Mouse (Mus musculus): ENCODE results near the gene Lrmda. TPM values are rescaled to one million over a fixed set of nuclear protein-coding genes. Genes with fewer than 3 reads are reported as not detected.

Lrmda gene
- polyA plus RNA-seq, 1 experiment from 2014 or later, result 0.95 TPM

DNA sequence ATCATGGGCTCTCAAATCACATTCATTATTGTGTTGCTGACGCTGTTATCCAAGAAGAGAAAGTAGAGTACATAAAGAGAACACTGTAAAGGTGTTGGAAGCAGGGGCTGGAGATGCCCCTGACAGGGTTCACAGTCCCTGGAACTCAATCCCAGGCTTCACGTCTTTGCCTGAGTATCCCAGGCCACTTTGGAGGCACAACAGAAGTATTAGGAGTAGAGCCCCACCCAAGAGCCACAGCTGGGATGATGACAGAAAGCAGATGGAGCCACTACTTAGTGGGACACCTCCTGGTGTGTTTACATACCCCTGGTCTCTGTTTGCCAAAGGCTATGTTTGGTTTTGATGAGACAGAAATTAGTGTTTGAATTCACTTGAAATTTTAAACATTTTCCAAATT lies 899.4 kb downstream of the Lrmda start:
- 49% methylated on average over 2 of the region's 2 CpGs for WGBS
- no peak overlapping the region for H3K4me3 ChIP-seq (ENCODE audit: control insufficient read depth in 1 of 2, insufficient read depth in 1 of 2, low read depth in 1 of 2, low read length in 2 of 2)

DNA sequence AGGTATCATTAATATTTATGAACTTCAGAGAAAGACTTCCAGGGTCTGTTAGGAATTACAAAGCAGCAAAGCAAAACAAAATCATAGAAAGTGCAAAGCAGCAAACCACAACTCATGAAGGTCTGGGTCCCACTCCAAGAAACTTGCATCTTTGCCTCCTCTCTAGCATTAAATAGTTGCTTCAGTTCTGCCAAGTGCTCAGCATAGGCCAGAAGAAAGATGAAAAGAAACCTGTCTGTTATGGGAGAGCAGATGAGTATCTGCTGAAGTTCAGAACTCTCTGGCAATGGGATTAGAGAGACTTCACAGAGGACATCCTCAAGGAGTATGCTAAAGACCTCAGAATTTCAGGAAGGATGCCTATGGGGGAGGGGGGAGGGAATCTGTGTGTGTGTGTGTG lies 901.6 kb downstream of the Lrmda start:
- no peak overlapping the region for H3K9ac ChIP-seq (ENCODE audit: low read length)
- H3K4me1 ChIP-seq (ENCODE audit: control insufficient read depth in 2 of 2, insufficient read depth in 2 of 2, low read length in 2 of 2), result no peaks in the 10 kb centered on the region
- H3K27me3 ChIP-seq (ENCODE audit: control insufficient read depth, insufficient read depth, low read length), result no peaks in the 10 kb centered on the region
- no peak for ATAC-seq (ENCODE audit: insufficient number of reproducible peaks, insufficient read depth, low FRiP score, low read depth)
- H3K9me3 ChIP-seq (ENCODE audit: control insufficient read depth, low read length), result no peaks in the 10 kb centered on the region
- no peak overlapping the region for H3K27ac ChIP-seq (replicated peaks in 1 of 2; ENCODE audit: control insufficient read depth in 1 of 2, insufficient read depth in 1 of 2, low read depth in 2 of 2, low read length in 2 of 2)
- H3K4me2 ChIP-seq (ENCODE audit: low read length), result no peak overlapping the region
- H3K4me3 ChIP-seq (ENCODE audit: control insufficient read depth in 1 of 2, insufficient read depth in 1 of 2, low read depth in 1 of 2, low read length in 2 of 2), result no peak overlapping the region
- no peaks in the 10 kb centered on the region for H3K36me3 ChIP-seq (ENCODE audit: control insufficient read depth, insufficient read depth, low read length)

More for the DNA sequence above, 899.4 kb downstream of the Lrmda start:
- no peak overlapping the region for H3K27ac ChIP-seq (replicated peaks in 1 of 2; ENCODE audit: control insufficient read depth in 1 of 2, insufficient read depth in 1 of 2, low read depth in 2 of 2, low read length in 2 of 2)
- no peaks in the 10 kb centered on the region for H3K36me3 ChIP-seq (ENCODE audit: control insufficient read depth, insufficient read depth, low read length)
- H3K9me3 ChIP-seq (ENCODE audit: control insufficient read depth, low read length), result no peaks in the 10 kb centered on the region
- H3K9ac ChIP-seq (ENCODE audit: low read length), result no peak overlapping the region
- H3K4me2 ChIP-seq (ENCODE audit: low read length), result no peak overlapping the region
- no peaks in the 10 kb centered on the region for H3K27me3 ChIP-seq (ENCODE audit: control insufficient read depth, insufficient read depth, low read length)
- no peaks in the 10 kb centered on the region for H3K4me1 ChIP-seq (ENCODE audit: control insufficient read depth in 2 of 2, insufficient read depth in 2 of 2, low read length in 2 of 2)
- ATAC-seq (ENCODE audit: insufficient number of reproducible peaks, insufficient read depth, low FRiP score, low read depth), result no peak

- Histone ChIP-seq H3K9me3 (ENCODE audit: control insufficient read depth, low read length) (no peaks in the 10 kb centered on the region), H3K4me1 (ENCODE audit: control insufficient read depth in 2 of 2, insufficient read depth in 2 of 2, low read length in 2 of 2) (no peaks in the 10 kb centered on the region), H3K4me3 (ENCODE audit: control insufficient read depth in 1 of 2, insufficient read depth in 1 of 2, low read depth in 1 of 2, low read length in 2 of 2) (no peak overlapping the region), H3K27ac (replicated peaks in 1 of 2; ENCODE audit: control insufficient read depth in 1 of 2, insufficient read depth in 1 of 2, low read depth in 2 of 2, low read length in 2 of 2) (no peak overlapping the region), H3K9ac (ENCODE audit: low read length) (no peak overlapping the region), H3K36me3 (ENCODE audit: control insufficient read depth, insufficient read depth, low read length) (no peaks in the 10 kb centered on the region), H3K27me3 (ENCODE audit: control insufficient read depth, insufficient read depth, low read length) (no peaks in the 10 kb centered on the region), H3K4me2 (ENCODE audit: low read length) (no peak overlapping the region)
- WGBS, result 86% methylated on average over 2 of the region's 2 CpGs
- no peak for ATAC-seq (ENCODE audit: insufficient number of reproducible peaks, insufficient read depth, low FRiP score, low read depth)
Observed at GRCm38 (mm10) chr14:22921796-22922195, 902.3 kb downstream of the Lrmda start.

DNA sequence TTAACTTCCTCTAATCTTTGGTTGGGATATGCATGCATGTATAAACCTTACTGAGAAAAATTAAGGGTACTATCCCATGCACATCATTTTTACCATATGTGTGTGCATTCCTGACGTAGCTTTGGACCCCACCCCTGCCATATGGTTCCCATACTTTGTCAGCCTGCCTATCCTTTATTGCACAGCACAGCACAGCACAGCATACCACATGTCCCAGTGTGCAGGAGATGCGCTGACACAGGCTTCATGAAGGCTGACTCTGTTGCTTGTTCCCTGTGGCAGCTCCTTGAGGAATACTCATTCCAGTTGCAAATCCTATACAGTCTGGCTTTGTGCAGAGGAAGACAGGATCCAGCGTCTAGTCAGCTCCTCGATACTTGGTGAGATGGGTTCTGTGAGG lies 903.1 kb downstream of the Lrmda start:
- ATAC-seq (ENCODE audit: insufficient number of reproducible peaks, insufficient read depth, low FRiP score, low read depth), result no peak
- no peaks in the 10 kb centered on the region for H3K27me3 ChIP-seq (ENCODE audit: control insufficient read depth, insufficient read depth, low read length)
- no peak overlapping the region for H3K27ac ChIP-seq (replicated peaks in 1 of 2; ENCODE audit: control insufficient read depth in 1 of 2, insufficient read depth in 1 of 2, low read depth in 2 of 2, low read length in 2 of 2)
- H3K4me2 ChIP-seq (ENCODE audit: low read length), result no peak overlapping the region
- H3K9me3 ChIP-seq (ENCODE audit: control insufficient read depth, low read length), result no peaks in the 10 kb centered on the region
- no peaks in the 10 kb centered on the region for H3K4me1 ChIP-seq (ENCODE audit: control insufficient read depth in 2 of 2, insufficient read depth in 2 of 2, low read length in 2 of 2)
- H3K36me3 ChIP-seq (ENCODE audit: control insufficient read depth, insufficient read depth, low read length), result no peaks in the 10 kb centered on the region
- H3K4me3 ChIP-seq (ENCODE audit: control insufficient read depth in 1 of 2, insufficient read depth in 1 of 2, low read depth in 1 of 2, low read length in 2 of 2), result no peak overlapping the region
- no peak overlapping the region for H3K9ac ChIP-seq (ENCODE audit: low read length)
- WGBS, result 77% methylated on average over 4 of the region's 4 CpGs

- H3K9me3 ChIP-seq (ENCODE audit: control insufficient read depth, low read length), result no peaks in the 10 kb centered on the region
- H3K27ac ChIP-seq (replicated peaks in 1 of 2; ENCODE audit: control insufficient read depth in 1 of 2, insufficient read depth in 1 of 2, low read depth in 2 of 2, low read length in 2 of 2), result no peak overlapping the region
- no peak overlapping the region for H3K4me3 ChIP-seq (ENCODE audit: control insufficient read depth in 1 of 2, insufficient read depth in 1 of 2, low read depth in 1 of 2, low read length in 2 of 2)
- ATAC-seq (ENCODE audit: insufficient number of reproducible peaks, insufficient read depth, low FRiP score, low read depth), result no peak
- H3K4me1 ChIP-seq (ENCODE audit: control insufficient read depth in 2 of 2, insufficient read depth in 2 of 2, low read length in 2 of 2), result no peaks in the 10 kb centered on the region
- H3K36me3 ChIP-seq (ENCODE audit: control insufficient read depth, insufficient read depth, low read length), result no peaks in the 10 kb centered on the region
- 81% methylated on average over 1 of the region's 2 CpGs for WGBS
- H3K4me2 ChIP-seq (ENCODE audit: low read length), result no peak overlapping the region
- H3K27me3 ChIP-seq (ENCODE audit: control insufficient read depth, insufficient read depth, low read length), result no peaks in the 10 kb centered on the region
- no peak overlapping the region for H3K9ac ChIP-seq (ENCODE audit: low read length)
Observed at GRCm38 (mm10) chr14:22923251-22923650, 903.7 kb downstream of the Lrmda start.

- Histone ChIP-seq H3K27ac (replicated peaks in 1 of 2; ENCODE audit: control insufficient read depth in 1 of 2, insufficient read depth in 1 of 2, low read depth in 2 of 2, low read length in 2 of 2) (no peak overlapping the region), H3K4me3 (ENCODE audit: control insufficient read depth in 1 of 2, insufficient read depth in 1 of 2, low read depth in 1 of 2, low read length in 2 of 2) (no peak overlapping the region), H3K9me3 (ENCODE audit: control insufficient read depth, low read length) (no peaks in the 10 kb centered on the region), H3K4me2 (ENCODE audit: low read length) (no peak overlapping the region), H3K36me3 (ENCODE audit: control insufficient read depth, insufficient read depth, low read length) (no peaks in the 10 kb centered on the region), H3K4me1 (ENCODE audit: control insufficient read depth in 2 of 2, insufficient read depth in 2 of 2, low read length in 2 of 2) (peaks cover 0 to 3% of the 10 kb centered on the region in 2 experiments; a peak in 2 of 4 replicates), H3K27me3 (ENCODE audit: control insufficient read depth, insufficient read depth, low read length) (no peaks in the 10 kb centered on the region), H3K9ac (ENCODE audit: low read length) (no peak overlapping the region)
- ATAC-seq (ENCODE audit: insufficient number of reproducible peaks, insufficient read depth, low FRiP score, low read depth), result no peak
- 84% methylated on average over 2 of the region's 2 CpGs for WGBS
Observed at GRCm38 (mm10) chr14:22928263-22928662, 908.8 kb downstream of the Lrmda start.

- no peak for ATAC-seq (ENCODE audit: insufficient number of reproducible peaks, insufficient read depth, low FRiP score, low read depth)
- 85% methylated on average over 1 of the region's 1 CpGs for WGBS
Observed at GRCm38 (mm10) chr14:22928683-22929082, 909.2 kb downstream of the Lrmda start.

GRCm38 (mm10) chr14:22929585-22929984 lies 910.1 kb downstream of the Lrmda start:
- no peaks in the 10 kb centered on the region for H3K9me3 ChIP-seq (ENCODE audit: control insufficient read depth, low read length)
- H3K36me3 ChIP-seq (ENCODE audit: control insufficient read depth, insufficient read depth, low read length), result no peaks in the 10 kb centered on the region
- H3K27me3 ChIP-seq (ENCODE audit: control insufficient read depth, insufficient read depth, low read length), result no peaks in the 10 kb centered on the region
- no peak overlapping the region for H3K4me3 ChIP-seq (ENCODE audit: control insufficient read depth in 1 of 2, insufficient read depth in 1 of 2, low read depth in 1 of 2, low read length in 2 of 2)
- H3K4me1 ChIP-seq (ENCODE audit: control insufficient read depth in 2 of 2, insufficient read depth in 2 of 2, low read length in 2 of 2), result peaks cover 0 to 3% of the 10 kb centered on the region in 2 experiments; a peak in 2 of 4 replicates
- H3K27ac ChIP-seq (replicated peaks in 1 of 2; ENCODE audit: control insufficient read depth in 1 of 2, insufficient read depth in 1 of 2, low read depth in 2 of 2, low read length in 2 of 2), result no peak overlapping the region
- ATAC-seq (ENCODE audit: insufficient number of reproducible peaks, insufficient read depth, low FRiP score, low read depth), result no peak
- no peak overlapping the region for H3K4me2 ChIP-seq (ENCODE audit: low read length)
- no peak overlapping the region for H3K9ac ChIP-seq (ENCODE audit: low read length)
- 66% methylated on average over 2 of the region's 2 CpGs for WGBS

More at GRCm38 (mm10) chr14:22928683-22929082, 909.2 kb downstream of the Lrmda start:
- Histone ChIP-seq H3K9ac (ENCODE audit: low read length) (no peak overlapping the region), H3K27me3 (ENCODE audit: control insufficient read depth, insufficient read depth, low read length) (no peaks in the 10 kb centered on the region), H3K4me1 (ENCODE audit: control insufficient read depth in 2 of 2, insufficient read depth in 2 of 2, low read length in 2 of 2) (peaks cover 0 to 3% of the 10 kb centered on the region in 2 experiments; a peak in 2 of 4 replicates), H3K27ac (replicated peaks in 1 of 2; ENCODE audit: control insufficient read depth in 1 of 2, insufficient read depth in 1 of 2, low read depth in 2 of 2, low read length in 2 of 2) (no peak overlapping the region), H3K36me3 (ENCODE audit: control insufficient read depth, insufficient read depth, low read length) (no peaks in the 10 kb centered on the region), H3K4me2 (ENCODE audit: low read length) (no peak overlapping the region), H3K4me3 (ENCODE audit: control insufficient read depth in 1 of 2, insufficient read depth in 1 of 2, low read depth in 1 of 2, low read length in 2 of 2) (no peak overlapping the region), H3K9me3 (ENCODE audit: control insufficient read depth, low read length) (no peaks in the 10 kb centered on the region)

Measured in heart, embryonic 14.5 days (tissue).